Mouse (Mus musculus): Measurements from ENCODE around the gene Slc26a10. TPM values are rescaled to one million over a fixed set of nuclear protein-coding genes. Genes with fewer than 3 reads are reported as not detected.

Slc26a10 gene
- polyA plus RNA-seq, 2 experiments, result 1.3 to 1.7 TPM

- peaks cover 13 to 16% of the 10 kb centered on the region in 2 experiments for H3K4me1 ChIP-seq (replicated peaks; ENCODE audit: control insufficient read depth in 2 of 2, insufficient read depth in 2 of 2, low read length in 1 of 2)
- no peak for DNase-seq (ENCODE audit: low read depth in 3 of 3, low spot score in 3 of 3)
- 67% methylated on average over 9 of the region's 9 CpGs for WGBS (ENCODE audit: insufficient replicate concordance)
Observed at GRCm38 (mm10) chr10:127185101-127185500, 4.7 kb upstream of the Slc26a10 start.

DNA sequence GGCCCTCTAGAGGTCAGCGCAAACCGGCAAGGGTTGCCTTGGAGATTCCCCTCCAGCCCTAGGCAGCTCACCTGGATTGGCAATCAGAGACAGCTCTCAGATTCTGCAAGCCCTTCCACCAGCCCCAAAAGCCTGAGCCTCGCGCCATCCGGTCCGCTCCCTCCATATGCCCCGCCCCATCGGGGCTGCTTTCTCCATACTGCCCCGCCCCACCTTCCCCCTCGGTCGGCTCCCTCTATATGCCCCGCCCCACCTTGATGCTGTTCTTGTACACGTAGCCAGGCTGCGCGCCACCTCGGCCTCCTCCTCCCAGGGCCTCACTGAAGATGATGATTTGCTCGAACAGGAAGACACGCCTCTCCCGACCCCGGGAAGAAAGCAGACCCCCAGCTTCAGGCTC, 3.3 kb upstream of the Slc26a10 start:
- H3K9ac ChIP-seq (replicated peaks), result no peak overlapping the region

More at GRCm38 (mm10) chr10:127185101-127185500, 4.7 kb upstream of the Slc26a10 start:
- H3K9ac ChIP-seq (replicated peaks), result no peak overlapping the region
- H3K9me3 ChIP-seq (ENCODE audit: control insufficient read depth, low read length), result no peaks in the 10 kb centered on the region
- TF ChIP-seq CTCF (IDR thresholded peaks at IDR 0.05; ENCODE audit: low read depth) (no peak), EP300 (IDR thresholded peaks at IDR 0.05; ENCODE audit: low read depth) (no peak)
- no peak overlapping the region for H3K4me3 ChIP-seq (ENCODE audit: insufficient read depth in 1 of 2, low read depth in 2 of 2, low read length in 2 of 2)
- ATAC-seq (ENCODE audit: insufficient read depth), result no peak
- H3K36me3 ChIP-seq (replicated peaks; ENCODE audit: control insufficient read depth, insufficient read depth, low read depth), result no peaks in the 10 kb centered on the region
- no peak overlapping the region for H3K27ac ChIP-seq
- no peak overlapping the region for H3K4me2 ChIP-seq (ENCODE audit: low read depth)
- peaks cover 12% of the 10 kb centered on the region for H3K27me3 ChIP-seq (ENCODE audit: control insufficient read depth, insufficient read depth, low read length)

DNA sequence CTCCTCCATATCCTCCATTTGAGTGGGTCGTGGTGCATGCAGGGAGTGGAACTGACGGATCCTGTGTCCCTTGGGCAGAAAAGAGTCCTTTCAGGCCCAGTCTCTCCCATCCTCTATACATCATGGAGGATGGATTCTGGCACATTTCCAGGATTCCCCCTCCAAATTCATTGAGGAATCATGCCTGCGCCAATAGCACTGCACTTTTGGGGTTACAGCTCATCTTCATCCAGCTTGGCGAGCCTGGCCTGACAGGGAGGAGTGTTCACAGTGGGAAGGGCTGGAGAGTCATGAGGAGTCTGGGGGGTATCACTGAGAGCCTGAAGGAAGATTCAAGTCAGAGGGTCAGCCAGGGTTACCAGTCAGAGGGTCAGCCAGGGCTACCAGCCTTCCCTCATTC, 2.2 kb upstream of the Slc26a10 start:
- no peak overlapping the region for H3K9ac ChIP-seq (replicated peaks)
- H3K4me3 ChIP-seq (ENCODE audit: insufficient read depth in 1 of 2, low read depth in 2 of 2, low read length in 2 of 2), result no peak overlapping the region
- peaks cover 37% of the 10 kb centered on the region for H3K27me3 ChIP-seq (ENCODE audit: control insufficient read depth, insufficient read depth, low read length)
- H3K27ac ChIP-seq, result no peak overlapping the region
- ATAC-seq (ENCODE audit: insufficient read depth) (no peak), DNase-seq (ENCODE audit: low read depth in 3 of 3, low spot score in 3 of 3) (no peak)
- 70% methylated on average over 4 of the region's 4 CpGs for WGBS (ENCODE audit: insufficient replicate concordance)
- peaks cover 7 to 15% of the 10 kb centered on the region in 2 experiments; a peak in 3 of 4 replicates for H3K4me1 ChIP-seq (replicated peaks; ENCODE audit: control insufficient read depth in 2 of 2, insufficient read depth in 2 of 2, low read length in 1 of 2)
- no peak overlapping the region for H3K4me2 ChIP-seq (ENCODE audit: low read depth)
- H3K9me3 ChIP-seq (ENCODE audit: control insufficient read depth, low read length), result no peaks in the 10 kb centered on the region
- TF ChIP-seq EP300 (IDR thresholded peaks at IDR 0.05; ENCODE audit: low read depth) (no peak), CTCF (IDR thresholded peaks at IDR 0.05; ENCODE audit: low read depth) (no peak)
- H3K36me3 ChIP-seq (replicated peaks; ENCODE audit: control insufficient read depth, insufficient read depth, low read depth), result no peaks in the 10 kb centered on the region

More for the DNA sequence above, 3.3 kb upstream of the Slc26a10 start:
- Histone ChIP-seq H3K4me1 (replicated peaks; ENCODE audit: control insufficient read depth in 2 of 2, insufficient read depth in 2 of 2, low read length in 1 of 2) (peaks cover 2 to 9% of the 10 kb centered on the region in 2 experiments; a peak in 3 of 4 replicates), H3K27ac (no peak overlapping the region), H3K36me3 (replicated peaks; ENCODE audit: control insufficient read depth, insufficient read depth, low read depth) (no peaks in the 10 kb centered on the region), H3K9me3 (ENCODE audit: control insufficient read depth, low read length) (no peaks in the 10 kb centered on the region), H3K4me3 (ENCODE audit: insufficient read depth in 1 of 2, low read depth in 2 of 2, low read length in 2 of 2) (no peak overlapping the region), H3K4me2 (ENCODE audit: low read depth) (peak overlapping the region; percentile 25), H3K27me3 (ENCODE audit: control insufficient read depth, insufficient read depth, low read length) (peaks cover 26% of the 10 kb centered on the region)
- ATAC-seq (ENCODE audit: insufficient read depth) (peak; percentile 20; the same call in 1 of the 2 replicates), DNase-seq (ENCODE audit: low read depth in 3 of 3, low spot score in 3 of 3) (no peak)
- 14% methylated on average over 20 of the region's 20 CpGs for WGBS (ENCODE audit: insufficient replicate concordance)
- TF ChIP-seq EP300 (IDR thresholded peaks at IDR 0.05; ENCODE audit: low read depth) (no peak), CTCF (IDR thresholded peaks at IDR 0.05; ENCODE audit: low read depth) (peak; percentile 2; the same call in 1 of the 2 replicates)

GRCm38 (mm10) chr10:127181566-127181965, 1.1 kb upstream of the Slc26a10 start:
- DNase-seq (ENCODE audit: low read depth in 3 of 3, low spot score in 3 of 3) (no peak), ATAC-seq (ENCODE audit: insufficient read depth) (no peak)
- Histone ChIP-seq H3K9me3 (ENCODE audit: control insufficient read depth, low read length) (no peaks in the 10 kb centered on the region), H3K4me3 (ENCODE audit: insufficient read depth in 1 of 2, low read depth in 2 of 2, low read length in 2 of 2) (no peak overlapping the region), H3K4me2 (ENCODE audit: low read depth) (no peak overlapping the region), H3K36me3 (replicated peaks; ENCODE audit: control insufficient read depth, insufficient read depth, low read depth) (no peaks in the 10 kb centered on the region), H3K4me1 (replicated peaks; ENCODE audit: control insufficient read depth in 2 of 2, insufficient read depth in 2 of 2, low read length in 1 of 2) (peaks cover 11 to 17% of the 10 kb centered on the region in 2 experiments), H3K27me3 (ENCODE audit: control insufficient read depth, insufficient read depth, low read length) (peaks cover 43% of the 10 kb centered on the region), H3K9ac (replicated peaks) (no peak overlapping the region), H3K27ac (no peak overlapping the region)
- 35% methylated on average over 6 of the region's 6 CpGs for WGBS (ENCODE audit: insufficient replicate concordance)
- TF ChIP-seq EP300 (IDR thresholded peaks at IDR 0.05; ENCODE audit: low read depth) (no peak), CTCF (IDR thresholded peaks at IDR 0.05; ENCODE audit: low read depth) (no peak)

GRCm38 (mm10) chr10:127180695-127181047, 226 bp upstream of the Slc26a10 start:
- Histone ChIP-seq H3K9ac (replicated peaks) (no peak overlapping the region), H3K4me3 (ENCODE audit: insufficient read depth in 1 of 2, low read depth in 2 of 2, low read length in 2 of 2) (no peak overlapping the region), H3K9me3 (ENCODE audit: control insufficient read depth, low read length) (no peaks in the 10 kb centered on the region), H3K4me2 (ENCODE audit: low read depth) (no peak overlapping the region), H3K36me3 (replicated peaks; ENCODE audit: control insufficient read depth, insufficient read depth, low read depth) (no peaks in the 10 kb centered on the region), H3K4me1 (replicated peaks; ENCODE audit: control insufficient read depth in 2 of 2, insufficient read depth in 2 of 2, low read length in 1 of 2) (peaks cover 11 to 15% of the 10 kb centered on the region in 2 experiments), H3K27ac (no peak overlapping the region), H3K27me3 (ENCODE audit: control insufficient read depth, insufficient read depth, low read length) (peaks cover 46% of the 10 kb centered on the region)
- TF ChIP-seq CTCF (IDR thresholded peaks at IDR 0.05; ENCODE audit: low read depth), result no peak
- no peak for TF ChIP-seq EP300 (IDR thresholded peaks at IDR 0.05; ENCODE audit: low read depth)
- DNase-seq (ENCODE audit: low read depth in 3 of 3, low spot score in 3 of 3) (no peak), ATAC-seq (ENCODE audit: insufficient read depth) (no peak)
- WGBS (ENCODE audit: insufficient replicate concordance), result 4% methylated on average over 3 of the region's 3 CpGs
